Mouse (Mus musculus): Measurements from ENCODE around the gene Btnl9. TPM values are rescaled to one million over a fixed set of nuclear protein-coding genes. Genes with fewer than 3 reads are reported as not detected.
"Not testable (repeated sequence)": the region's sequence is repeated elsewhere in the genome, so short reads cannot be mapped to it uniquely, and the experiment has no call there.

Gene Btnl9
- polyA plus RNA-seq, 1 experiment from 2014 or later: 6.1 TPM

GRCm38 (mm10) chr11:49202523-49203061 is 15.6 kb upstream of the Btnl9 start:
- peak overlapping the region; percentile 76 for H3K4me3 ChIP-seq
- H3K9me3 ChIP-seq (replicated peaks): no peaks in the 10 kb centered on the region
- H3K4me2 ChIP-seq: peak overlapping the region; percentile 82
- peak overlapping the region; percentile 84 for H3K9ac ChIP-seq
- H3K36me3 ChIP-seq: no peaks in the 10 kb centered on the region
- peak overlapping the region; percentile 99 for H3K27ac ChIP-seq
- under 1% methylated on average over 10 of the region's 10 CpGs for WGBS
- no peak; the same call in 1 of the 2 replicates for ATAC-seq (replicated peaks; ENCODE audit: insufficient number of reproducible peaks, insufficient read depth, low FRiP score, low read depth)
- H3K4me1 ChIP-seq (replicated peaks): peaks cover 16% of the 10 kb centered on the region
- no peaks in the 10 kb centered on the region for H3K27me3 ChIP-seq

DNA sequence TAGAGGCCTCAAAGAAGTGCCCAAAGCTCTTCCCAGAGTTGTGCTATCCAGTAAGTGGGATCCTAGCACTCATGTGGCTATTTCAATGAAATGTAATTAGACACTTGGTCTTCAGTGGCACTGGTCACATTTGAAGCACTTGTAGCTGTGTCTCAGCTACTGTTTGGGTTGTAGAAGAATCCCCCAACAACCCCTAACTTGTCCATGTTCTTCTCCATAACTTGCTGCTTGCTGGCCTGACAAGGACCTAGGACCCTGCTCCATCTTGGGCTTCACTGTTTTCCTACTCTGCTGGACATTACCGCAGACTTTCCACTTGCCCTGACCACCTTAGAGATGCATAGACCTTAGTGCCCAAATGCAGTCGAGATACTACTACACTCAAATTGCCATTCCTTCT is 15.1 kb upstream of the Btnl9 start:
- WGBS: 45% methylated on average over 2 of the region's 2 CpGs

DNA sequence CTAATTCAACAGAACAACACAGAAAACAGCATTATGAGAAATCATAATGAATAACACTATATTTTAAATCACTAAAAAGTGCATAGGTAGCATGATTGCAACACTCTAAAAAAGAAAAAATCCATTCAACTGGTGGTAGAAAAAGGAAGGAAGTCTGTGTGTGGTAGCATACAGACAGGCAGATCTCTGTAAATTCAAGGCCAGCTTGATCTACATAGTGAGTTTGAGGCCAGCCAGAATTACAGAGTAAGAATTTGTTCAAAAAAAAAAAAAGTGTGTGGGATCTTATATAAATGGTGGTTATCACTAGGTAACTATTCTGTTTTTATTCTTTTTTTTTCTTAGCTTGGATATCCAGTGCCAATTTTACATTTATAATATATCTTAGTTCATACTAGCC is 14.2 kb upstream of the Btnl9 start:
- no peak for ATAC-seq (replicated peaks; ENCODE audit: insufficient number of reproducible peaks, insufficient read depth, low FRiP score, low read depth)
- H3K9ac ChIP-seq: no peak overlapping the region
- H3K4me2 ChIP-seq: no peak overlapping the region
- H3K9me3 ChIP-seq (replicated peaks): no peaks in the 10 kb centered on the region
- no peaks in the 10 kb centered on the region for H3K27me3 ChIP-seq
- no peaks in the 10 kb centered on the region for H3K36me3 ChIP-seq
- H3K4me3 ChIP-seq: no peak overlapping the region
- H3K4me1 ChIP-seq (replicated peaks): peaks cover 14% of the 10 kb centered on the region
- no peak overlapping the region for H3K27ac ChIP-seq

More for the DNA sequence above, 15.1 kb upstream of the Btnl9 start:
- H3K4me2 ChIP-seq: peak overlapping the region; percentile 82
- H3K9me3 ChIP-seq (replicated peaks): no peaks in the 10 kb centered on the region
- H3K4me3 ChIP-seq: peak overlapping the region; percentile 76
- ATAC-seq (replicated peaks; ENCODE audit: insufficient number of reproducible peaks, insufficient read depth, low FRiP score, low read depth): no peak
- H3K4me1 ChIP-seq (replicated peaks): peaks cover 14% of the 10 kb centered on the region
- no peaks in the 10 kb centered on the region for H3K27me3 ChIP-seq
- H3K27ac ChIP-seq: peak overlapping the region; percentile 99
- H3K36me3 ChIP-seq: no peaks in the 10 kb centered on the region
- peak overlapping the region; percentile 84 for H3K9ac ChIP-seq

GRCm38 (mm10) chr11:49200666-49201065 is 13.7 kb upstream of the Btnl9 start:
- Histone ChIP-seq H3K9ac (no peak overlapping the region), H3K36me3 (no peaks in the 10 kb centered on the region), H3K4me3 (no peak overlapping the region), H3K4me1 (replicated peaks) (peaks cover 14% of the 10 kb centered on the region), H3K9me3 (replicated peaks) (no peaks in the 10 kb centered on the region), H3K4me2 (no peak overlapping the region), H3K27ac (no peak overlapping the region), H3K27me3 (no peaks in the 10 kb centered on the region)
- ATAC-seq (replicated peaks; ENCODE audit: insufficient number of reproducible peaks, insufficient read depth, low FRiP score, low read depth): no peak

GRCm38 (mm10) chr11:49195819-49196322 is 8.9 kb upstream of the Btnl9 start:
- Histone ChIP-seq H3K9me3 (replicated peaks) (no peaks in the 10 kb centered on the region), H3K4me3 (no peak overlapping the region), H3K27me3 (no peaks in the 10 kb centered on the region), H3K4me2 (no peak overlapping the region), H3K4me1 (replicated peaks) (no peaks in the 10 kb centered on the region), H3K27ac (peak overlapping the region; percentile 56), H3K9ac (no peak overlapping the region), H3K36me3 (no peaks in the 10 kb centered on the region)
- WGBS: 55% methylated on average over 7 of the region's 7 CpGs
- ATAC-seq (replicated peaks; ENCODE audit: insufficient number of reproducible peaks, insufficient read depth, low FRiP score, low read depth): peak; percentile 60; the same call in 1 of the 2 replicates

- not testable (repeated sequence) for H3K9ac ChIP-seq; H3K4me3 ChIP-seq; H3K27ac ChIP-seq; H3K9me3 ChIP-seq (replicated peaks); H3K36me3 ChIP-seq; H3K4me1 ChIP-seq (replicated peaks); H3K27me3 ChIP-seq; ATAC-seq (replicated peaks; ENCODE audit: insufficient number of reproducible peaks, insufficient read depth, low FRiP score, low read depth); H3K4me2 ChIP-seq
- 93% methylated on average over 9 of the region's 9 CpGs for WGBS
These were observed 7.8 kb upstream of the Btnl9 start for GRCm38 (mm10) chr11:49194771-49195170.

GRCm38 (mm10) chr11:49191083-49191482 is 4.1 kb upstream of the Btnl9 start:
- Histone ChIP-seq H3K27me3 (no peaks in the 10 kb centered on the region), H3K4me3 (no peak overlapping the region), H3K9ac (no peak overlapping the region), H3K4me2 (no peak overlapping the region), H3K9me3 (replicated peaks) (no peaks in the 10 kb centered on the region), H3K36me3 (no peaks in the 10 kb centered on the region), H3K4me1 (replicated peaks) (no peaks in the 10 kb centered on the region), H3K27ac (no peak overlapping the region)
- WGBS: 39% methylated on average over 2 of the region's 2 CpGs
- ATAC-seq (replicated peaks; ENCODE audit: insufficient number of reproducible peaks, insufficient read depth, low FRiP score, low read depth): no peak

- Histone ChIP-seq H3K9ac (no peak overlapping the region), H3K27me3 (no peaks in the 10 kb centered on the region), H3K27ac (no peak overlapping the region), H3K4me2 (no peak overlapping the region), H3K9me3 (replicated peaks) (no peaks in the 10 kb centered on the region), H3K4me3 (no peak overlapping the region), H3K36me3 (no peaks in the 10 kb centered on the region), H3K4me1 (replicated peaks) (no peaks in the 10 kb centered on the region)
- 3% methylated on average over 7 of the region's 7 CpGs for WGBS
- no peak for ATAC-seq (replicated peaks; ENCODE audit: insufficient number of reproducible peaks, insufficient read depth, low FRiP score, low read depth)
These were observed 2.8 kb upstream of the Btnl9 start for GRCm38 (mm10) chr11:49189737-49190136.

DNA sequence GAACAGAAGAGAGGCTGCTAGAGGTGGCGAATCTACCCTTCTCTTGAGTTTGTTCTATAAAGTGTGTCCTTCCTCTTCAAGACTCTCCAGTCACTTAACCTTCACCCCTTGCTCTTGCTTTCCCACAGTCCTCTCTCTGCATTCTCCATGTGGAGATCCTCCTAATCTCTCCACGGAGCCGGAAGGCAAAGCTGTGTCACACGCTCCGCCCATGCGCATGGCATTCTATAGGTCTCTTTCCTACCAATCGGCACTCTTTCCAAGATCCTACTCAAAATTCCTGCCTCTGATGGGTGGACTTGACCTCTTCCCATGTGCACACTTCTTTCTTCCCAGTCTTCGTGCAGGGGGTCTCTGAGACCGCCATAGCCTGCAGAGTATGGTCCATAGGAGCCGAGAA is 742 bp upstream of the Btnl9 start:
- Histone ChIP-seq H3K4me3 (no peak overlapping the region), H3K27me3 (no peaks in the 10 kb centered on the region), H3K9ac (no peak overlapping the region), H3K27ac (peak overlapping the region; percentile 29; the same call in 1 of the 2 replicates), H3K36me3 (no peaks in the 10 kb centered on the region), H3K4me2 (no peak overlapping the region), H3K9me3 (replicated peaks) (no peaks in the 10 kb centered on the region), H3K4me1 (replicated peaks) (no peaks in the 10 kb centered on the region)
- 67% methylated on average over 10 of the region's 10 CpGs for WGBS
- no peak for ATAC-seq (replicated peaks; ENCODE audit: insufficient number of reproducible peaks, insufficient read depth, low FRiP score, low read depth)

DNA sequence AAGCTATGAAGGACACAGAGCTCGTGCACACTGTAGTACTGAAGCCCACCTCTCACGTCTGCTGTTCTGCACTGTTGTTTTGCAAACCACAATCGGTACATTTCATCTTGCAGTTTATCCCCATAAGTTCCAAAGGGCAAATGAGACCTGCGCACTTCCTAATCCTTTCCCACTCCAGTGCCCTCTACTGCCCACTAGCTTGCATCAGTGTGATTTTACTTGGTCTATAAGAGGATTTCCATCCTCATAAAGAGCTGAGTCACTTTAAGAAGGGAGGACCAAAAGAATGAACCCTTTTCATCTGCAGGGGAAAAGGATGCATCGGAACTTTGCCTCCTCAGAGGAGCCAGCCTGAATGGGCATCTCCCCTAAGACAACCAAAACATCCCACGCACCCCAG is 507 bp downstream of the Btnl9 start:
- H3K36me3 ChIP-seq: no peaks in the 10 kb centered on the region
- H3K9ac ChIP-seq: no peak overlapping the region
- no peaks in the 10 kb centered on the region for H3K9me3 ChIP-seq (replicated peaks)
- peak overlapping the region; percentile 11 for H3K4me3 ChIP-seq
- ATAC-seq (replicated peaks; ENCODE audit: insufficient number of reproducible peaks, insufficient read depth, low FRiP score, low read depth): no peak
- H3K27me3 ChIP-seq: no peaks in the 10 kb centered on the region
- WGBS: 67% methylated on average over 6 of the region's 6 CpGs
- peak overlapping the region; percentile 35; the same call in 1 of the 2 replicates for H3K27ac ChIP-seq
- H3K4me2 ChIP-seq: no peak overlapping the region
- H3K4me1 ChIP-seq (replicated peaks): no peaks in the 10 kb centered on the region

- no peak overlapping the region for H3K4me2 ChIP-seq
These were observed 3.8 kb downstream of the Btnl9 start for GRCm38 (mm10) chr11:49183172-49183571.

GRCm38 (mm10) chr11:49176047-49176779 is 10.7 kb downstream of the Btnl9 start:
- not testable (repeated sequence) for ATAC-seq (replicated peaks; ENCODE audit: insufficient number of reproducible peaks, insufficient read depth, low FRiP score, low read depth); H3K9ac ChIP-seq; H3K27ac ChIP-seq; H3K4me2 ChIP-seq; H3K4me3 ChIP-seq; H3K4me1 ChIP-seq (replicated peaks); H3K36me3 ChIP-seq; H3K9me3 ChIP-seq (replicated peaks); H3K27me3 ChIP-seq
- 65% methylated on average over 4 of the region's 4 CpGs for WGBS

More at GRCm38 (mm10) chr11:49183172-49183571, 3.8 kb downstream of the Btnl9 start:
- Histone ChIP-seq H3K4me3 (no peak overlapping the region), H3K9me3 (replicated peaks) (no peaks in the 10 kb centered on the region), H3K9ac (no peak overlapping the region), H3K36me3 (no peaks in the 10 kb centered on the region), H3K27me3 (no peaks in the 10 kb centered on the region), H3K27ac (no peak overlapping the region), H3K4me1 (replicated peaks) (no peaks in the 10 kb centered on the region)
- WGBS: 49% methylated on average over 1 of the region's 1 CpGs
- ATAC-seq (replicated peaks; ENCODE audit: insufficient number of reproducible peaks, insufficient read depth, low FRiP score, low read depth): no peak; the same call in 1 of the 2 replicates
